Mouse (Mus musculus): ENCODE results near the gene Gm27029. TPM values are rescaled to one million over a fixed set of nuclear protein-coding genes. Genes with fewer than 3 reads are reported as not detected.
"Not testable (repeated sequence)": the region's sequence is repeated elsewhere in the genome, so short reads cannot be mapped to it uniquely, and the experiment has no call there.

Gm27029 gene
- polyA plus RNA-seq (2015; fragmentation: Nextera tagmentation; extraction: Ambion mirVana), result 10.0 and 10.3 TPM in 2 replicates

GRCm38 (mm10) chr11:101424105-101424851 lies at the start of gene Gm27029:
Gm27029 (minus strand) TSS chr11:101424796.
- 4% methylated on average over 23 of the region's 23 CpGs for WGBS
- H3K9me3 ChIP-seq (replicated peaks), result no peaks in the 10 kb centered on the region
- peaks cover 4% of the 10 kb centered on the region; the same call in 1 of the 2 replicates for H3K36me3 ChIP-seq
- H3K27ac ChIP-seq, result peak within 1 kb of the TSS; percentile 93
- H3K9ac ChIP-seq, result peak within 1 kb of the TSS; percentile 80
- peak within 1 kb of the TSS; percentile 89 for H3K4me2 ChIP-seq
- ATAC-seq (replicated peaks; ENCODE audit: low FRiP score), result peak; percentile 58
- H3K27me3 ChIP-seq, result no peaks in the 10 kb centered on the region
- H3K4me1 ChIP-seq, result peaks cover 27% of the 10 kb centered on the region
- peak within 1 kb of the TSS; percentile 98 for H3K4me3 ChIP-seq (replicated peaks)

GRCm38 (mm10) chr11:101474298-101474697 lies 49.7 kb upstream of the Gm27029 start:
- ATAC-seq (replicated peaks; ENCODE audit: low FRiP score), result no peak
- no peaks in the 10 kb centered on the region for H3K36me3 ChIP-seq
- H3K4me2 ChIP-seq, result no peak overlapping the region
- no peak overlapping the region for H3K4me3 ChIP-seq (replicated peaks)
- no peak overlapping the region for H3K27ac ChIP-seq
- peaks cover 15% of the 10 kb centered on the region for H3K4me1 ChIP-seq
- WGBS, result 74% methylated on average over 5 of the region's 5 CpGs
- H3K9ac ChIP-seq, result no peak overlapping the region
- no peaks in the 10 kb centered on the region for H3K9me3 ChIP-seq (replicated peaks)
- H3K27me3 ChIP-seq, result no peaks in the 10 kb centered on the region

GRCm38 (mm10) chr11:101473686-101474085 lies 49.1 kb upstream of the Gm27029 start:
- not testable (repeated sequence) for H3K27me3 ChIP-seq; H3K4me3 ChIP-seq (replicated peaks); H3K9me3 ChIP-seq (replicated peaks); ATAC-seq (replicated peaks; ENCODE audit: low FRiP score); H3K4me2 ChIP-seq; H3K36me3 ChIP-seq; H3K9ac ChIP-seq; H3K27ac ChIP-seq
- peaks cover 16% of the 10 kb centered on the region for H3K4me1 ChIP-seq
- 78% methylated on average over 1 of the region's 1 CpGs for WGBS

- H3K27me3 ChIP-seq, result no peaks in the 10 kb centered on the region
- no peaks in the 10 kb centered on the region for H3K9me3 ChIP-seq (replicated peaks)
- no peak for ATAC-seq (replicated peaks; ENCODE audit: low FRiP score)
- H3K4me3 ChIP-seq (replicated peaks), result no peak overlapping the region
- WGBS, result 31% methylated on average over 7 of the region's 7 CpGs
- no peak overlapping the region for H3K9ac ChIP-seq
- H3K4me2 ChIP-seq, result no peak overlapping the region
- no peaks in the 10 kb centered on the region for H3K36me3 ChIP-seq
- H3K4me1 ChIP-seq, result peaks cover 25% of the 10 kb centered on the region
- no peak overlapping the region for H3K27ac ChIP-seq
These were observed 47.7 kb upstream of the Gm27029 start for GRCm38 (mm10) chr11:101472336-101472735.

GRCm38 (mm10) chr11:101471926-101472325 lies 47.3 kb upstream of the Gm27029 start:
- no peak for ATAC-seq (replicated peaks; ENCODE audit: low FRiP score)
- H3K9me3 ChIP-seq (replicated peaks), result no peaks in the 10 kb centered on the region
- H3K27ac ChIP-seq, result no peak overlapping the region
- H3K36me3 ChIP-seq, result no peaks in the 10 kb centered on the region
- 38% methylated on average over 3 of the region's 3 CpGs for WGBS
- H3K4me2 ChIP-seq, result no peak overlapping the region
- no peak overlapping the region for H3K9ac ChIP-seq
- no peaks in the 10 kb centered on the region for H3K27me3 ChIP-seq
- peaks cover 29% of the 10 kb centered on the region for H3K4me1 ChIP-seq
- H3K4me3 ChIP-seq (replicated peaks), result no peak overlapping the region

GRCm38 (mm10) chr11:101470206-101470605 lies 45.6 kb upstream of the Gm27029 start:
- no peak for ATAC-seq (replicated peaks; ENCODE audit: low FRiP score)
- peaks cover 41% of the 10 kb centered on the region for H3K4me1 ChIP-seq
- no peak overlapping the region for H3K9ac ChIP-seq
- H3K27me3 ChIP-seq, result no peaks in the 10 kb centered on the region
- 52% methylated on average over 7 of the region's 7 CpGs for WGBS
- no peaks in the 10 kb centered on the region for H3K36me3 ChIP-seq
- no peak overlapping the region for H3K27ac ChIP-seq
- no peak overlapping the region for H3K4me2 ChIP-seq
- H3K4me3 ChIP-seq (replicated peaks), result no peak overlapping the region
- no peaks in the 10 kb centered on the region for H3K9me3 ChIP-seq (replicated peaks)

GRCm38 (mm10) chr11:101469155-101469554 lies 44.6 kb upstream of the Gm27029 start:
- ATAC-seq (replicated peaks; ENCODE audit: low FRiP score), result no peak
- no peak overlapping the region for H3K27ac ChIP-seq
- no peak overlapping the region; the same call in 1 of the 2 replicates for H3K9ac ChIP-seq
- H3K36me3 ChIP-seq, result no peaks in the 10 kb centered on the region
- 54% methylated on average over 4 of the region's 4 CpGs for WGBS
- no peaks in the 10 kb centered on the region for H3K9me3 ChIP-seq (replicated peaks)
- peaks cover 52% of the 10 kb centered on the region for H3K4me1 ChIP-seq
- H3K4me2 ChIP-seq, result peak overlapping the region; percentile 99
- peak overlapping the region; percentile 82 for H3K4me3 ChIP-seq (replicated peaks)
- no peaks in the 10 kb centered on the region for H3K27me3 ChIP-seq

- H3K9ac ChIP-seq, result peak overlapping the region; percentile 73
- H3K9me3 ChIP-seq (replicated peaks), result no peaks in the 10 kb centered on the region
- peak overlapping the region; percentile 99 for H3K4me2 ChIP-seq
- H3K4me1 ChIP-seq, result peaks cover 56% of the 10 kb centered on the region
- H3K4me3 ChIP-seq (replicated peaks), result peak overlapping the region; percentile 82
- no peaks in the 10 kb centered on the region for H3K27me3 ChIP-seq
- H3K36me3 ChIP-seq, result no peaks in the 10 kb centered on the region
- WGBS, result 6% methylated on average over 13 of the region's 13 CpGs
- H3K27ac ChIP-seq, result 0 out of 2 replicates have a peak overlapping the region, but pooled peaks have one; percentile 77
- ATAC-seq (replicated peaks; ENCODE audit: low FRiP score), result no peak
These were observed 44.1 kb upstream of the Gm27029 start for GRCm38 (mm10) chr11:101468731-101469130.

GRCm38 (mm10) chr11:101468263-101468688 lies 43.7 kb upstream of the Gm27029 start:
- H3K4me3 ChIP-seq (replicated peaks), result peak overlapping the region; percentile 82
- no peaks in the 10 kb centered on the region for H3K27me3 ChIP-seq
- peak overlapping the region; percentile 77 for H3K27ac ChIP-seq
- peak overlapping the region; percentile 73 for H3K9ac ChIP-seq
- H3K36me3 ChIP-seq, result no peaks in the 10 kb centered on the region
- no peaks in the 10 kb centered on the region for H3K9me3 ChIP-seq (replicated peaks)
- WGBS, result 1% methylated on average over 31 of the region's 31 CpGs
- peaks cover 61% of the 10 kb centered on the region for H3K4me1 ChIP-seq
- ATAC-seq (replicated peaks; ENCODE audit: low FRiP score), result peak; percentile 37
- peak overlapping the region; percentile 99 for H3K4me2 ChIP-seq

GRCm38 (mm10) chr11:101467477-101468262 lies 43.1 kb upstream of the Gm27029 start:
- Histone ChIP-seq H3K9ac (peak overlapping the region; percentile 73), H3K4me3 (replicated peaks) (peak overlapping the region; percentile 82), H3K4me2 (peak overlapping the region; percentile 99), H3K27ac (peak overlapping the region; percentile 77), H3K4me1 (peaks cover 67% of the 10 kb centered on the region), H3K36me3 (0 out of 2 replicates have a peak, but pooled peaks cover under 1% of the 10 kb centered on the region), H3K27me3 (no peaks in the 10 kb centered on the region), H3K9me3 (replicated peaks) (no peaks in the 10 kb centered on the region)
- ATAC-seq (replicated peaks; ENCODE audit: low FRiP score), result peak; percentile 78
- WGBS, result under 1% methylated on average over 48 of the region's 54 CpGs

GRCm38 (mm10) chr11:101466552-101466950 lies 42.0 kb upstream of the Gm27029 start:
- Histone ChIP-seq H3K4me2 (peak overlapping the region; percentile 98), H3K4me3 (replicated peaks) (peak overlapping the region; percentile 86), H3K36me3 (peaks cover 11% of the 10 kb centered on the region), H3K4me1 (peaks cover 66% of the 10 kb centered on the region), H3K9ac (peak overlapping the region; percentile 75; the same call in 1 of the 2 replicates)
- not testable (repeated sequence) for ATAC-seq (replicated peaks; ENCODE audit: low FRiP score); H3K9me3 ChIP-seq (replicated peaks); H3K27me3 ChIP-seq; H3K27ac ChIP-seq
- 59% methylated on average over 5 of the region's 5 CpGs for WGBS
